Mouse (Mus musculus) liver, embryonic 13.5 days (tissue): Measurements from ENCODE around the gene 4931414P19Rik. TPM values are rescaled to one million over a fixed set of nuclear protein-coding genes. Genes with fewer than 3 reads are reported as not detected.

Experiments used
- microRNA counts: library from miRNA; unstranded; fragments of <30 nt; microRNA quantifications from one replicate; lab custom pipeline; 2016
- microRNA-seq: library from miRNA; unstranded; fragments of <30 nt; microRNA quantifications from one replicate; pipeline ENCODE4, GENCODE M21; 2016
- polyA plus RNA-seq: library from polyadenylated mRNA; unstranded; fragments of >200 nt; fragmentation: Nextera tagmentation; extraction: Ambion mirVana; gene quantifications from 2 replicates; pipeline ENCODE4 v1.2.1, GENCODE M21; 2015

Gene 4931414P19Rik
- polyA plus RNA-seq, 1 experiment from 2014 or later, result 2.7 TPM

MicroRNAs encoded within 50 kb of the gene (microRNA counts, 519-probe panel; counts per million panel counts)
- microRNA mmu-miR-686 (lab: Ali Mortazavi, UCI), result 114 counts per million

Small RNA genes lying within 50 kb of the gene (microRNA-seq; reads per million reads assigned to microRNA genes)
- gene Mir686 (not detected), gene Mir6948 (not detected)

Other genes starting within 250 kb of the 4931414P19Rik start
- gene Oxa1l, start 245.2 kb downstream of the 4931414P19Rik start, polyA plus RNA-seq, result 21.4 and 22.3 TPM in 2 replicates
- 8.6 and 10.3 TPM in 2 replicates for gene Slc7a7, start 188.2 kb downstream of the 4931414P19Rik start, polyA plus RNA-seq
- gene Mrpl52, start 179.1 kb downstream of the 4931414P19Rik start, polyA plus RNA-seq, result 244 and 265 TPM in 2 replicates
- 19.8 and 23.2 TPM in 2 replicates for gene Mmp14, start 174.4 kb downstream of the 4931414P19Rik start, polyA plus RNA-seq
- gene Lrp10, start 141.9 kb downstream of the 4931414P19Rik start, polyA plus RNA-seq, result 18.4 and 21.2 TPM in 2 replicates
- 0.06 and 0.12 TPM in 2 replicates for gene Rem2, start 129.9 kb downstream of the 4931414P19Rik start, polyA plus RNA-seq
- gene Prmt5, start 88.5 kb downstream of the 4931414P19Rik start, polyA plus RNA-seq, result 41.6 and 48.9 TPM in 2 replicates
- gene Haus4, start 51.4 kb downstream of the 4931414P19Rik start, polyA plus RNA-seq, result 45.6 and 47.5 TPM in 2 replicates
- 3.9 and 4.4 TPM in 2 replicates for gene Ajuba, start 28.4 kb downstream of the 4931414P19Rik start, polyA plus RNA-seq
- gene Psmb5, start 12.0 kb upstream of the 4931414P19Rik start, polyA plus RNA-seq, result 262 and 266 TPM in 2 replicates
- gene Psmb11, start 15.4 kb upstream of the 4931414P19Rik start, polyA plus RNA-seq, result not detected in 2 replicates
- not detected in 2 replicates for gene Gm17606, start 35.0 kb upstream of the 4931414P19Rik start, polyA plus RNA-seq
- 0.25 and 0.38 TPM in 2 replicates for gene Cdh24, start 35.4 kb upstream of the 4931414P19Rik start, polyA plus RNA-seq
- 46.3 and 51.6 TPM in 2 replicates for gene 1700123O20Rik, start 80.2 kb upstream of the 4931414P19Rik start, polyA plus RNA-seq
- gene Acin1, start 80.9 kb upstream of the 4931414P19Rik start, polyA plus RNA-seq, result 62.5 and 68.7 TPM in 2 replicates
- 0.03 and 0.05 TPM in 2 replicates for gene Gm29776, start 92.8 kb upstream of the 4931414P19Rik start, polyA plus RNA-seq
- 3.4 and 3.5 TPM in 2 replicates for gene Cebpe, start 106.2 kb upstream of the 4931414P19Rik start, polyA plus RNA-seq
- 2.1 and 3.6 TPM in 2 replicates for gene Slc7a8, start 176.0 kb upstream of the 4931414P19Rik start, polyA plus RNA-seq
- not detected in 2 replicates for gene Rnf212b, start 208.1 kb upstream of the 4931414P19Rik start, polyA plus RNA-seq